Mouse (Mus musculus) thymus, adult 2 months (tissue): ENCODE measurements at regions not wholly inside any gene's neighbourhood (a gene's known extent, or its start where the extent isn't known, plus 50 kb on each side); places are given as distances from the start of the nearest gene placed in this dataset.

ENCODE experiments used
- CTCF ChIP-seq: fragments of 200-500 bp; IDR thresholded peaks from 2 replicates; pipeline ENCODE4 v1.5.1; 2012; ENCODE audit warnings: mild to moderate bottlenecking, control low read depth, low read length, moderate library complexity, borderline replicate concordance; ENCODE audit not compliant: control insufficient read depth, poor library complexity, insufficient read depth; ENCODE audit errors: extremely low read depth
- POLR2A ChIP-seq: fragments of 200-500 bp; IDR thresholded peaks from 2 replicates; pipeline ENCODE4 v1.6.1; 2012; ENCODE audit warnings: mild to moderate bottlenecking, low read length, control low read depth, moderate library complexity; ENCODE audit not compliant: control insufficient read depth, poor library complexity, insufficient read depth; ENCODE audit errors: extremely low read depth

DNA sequence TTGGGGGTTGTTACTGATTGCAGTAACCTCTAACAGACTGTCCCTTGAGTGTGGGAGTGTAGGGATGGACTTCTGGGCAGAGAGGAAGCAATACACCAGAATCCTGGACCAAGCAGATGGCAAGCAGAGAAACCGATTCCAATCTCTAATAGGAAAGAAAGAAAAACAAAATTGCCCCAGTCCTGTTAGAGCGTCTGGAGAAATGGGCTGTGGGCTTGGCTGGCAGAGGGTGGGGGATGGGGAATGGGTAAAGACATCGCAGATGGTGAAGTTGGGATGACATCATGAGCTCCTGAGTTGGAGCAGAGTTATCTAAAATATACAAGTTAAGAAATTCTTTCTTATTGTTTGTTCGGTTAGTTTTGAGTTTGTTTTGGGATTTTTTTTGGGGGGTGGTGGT is 260.5 kb downstream of the Ptpru start:
- TF ChIP-seq POLR2A (no peak), CTCF (no peak)
